Mouse (Mus musculus) forebrain, embryonic 14.5 days (tissue): ENCODE measurements around the gene Taf9b. TPM values are rescaled to one million over a fixed set of nuclear protein-coding genes. Genes with fewer than 3 reads are reported as not detected.

Source experiments
- ATAC-seq: fragments of 200-750 bp; cut with Nextera tagmentation; 2 replicates; pipeline ENCODE4 v1.8.0; 2017; ENCODE audit warnings: mild to moderate bottlenecking, moderate library complexity
- DNase-seq: peaks from one replicate; pipeline ENCODE4 v3.0.0-alpha.2; 2015; ENCODE audit warnings: low spot score
- H3K27ac ChIP-seq: fragments of 300-500 bp; sonication (generic); 2 replicates; pipeline ENCODE4 v1.5.1; 2014; ENCODE audit warnings: low read depth, mild to moderate bottlenecking, control low read depth, low read length, moderate library complexity
- H3K27me3 ChIP-seq: fragments of 300-500 bp; sonication (generic); replicated peaks from 2 replicates; pipeline ENCODE4 v1.6.1; 2014; ENCODE audit warnings: low read length, control low read depth, mixed read lengths; ENCODE audit not compliant: control insufficient read depth, insufficient read depth
- H3K36me3 ChIP-seq: fragments of 300-500 bp; sonication (generic); 2 replicates; pipeline ENCODE4 v1.6.1; 2014; ENCODE audit warnings: low read length, control low read depth; ENCODE audit not compliant: control insufficient read depth, insufficient read depth
- H3K4me1 ChIP-seq: fragments of 300-500 bp; sonication (generic); 2 replicates; pipeline ENCODE4 v1.6.1; 2014; ENCODE audit warnings: antibody characterized with exemption, low read length, control low read depth; ENCODE audit not compliant: control insufficient read depth, insufficient read depth
- H3K4me2 ChIP-seq: fragments of 300-500 bp; sonication (generic); 2 replicates; pipeline ENCODE4 v1.6.1; 2014; ENCODE audit warnings: mild to moderate bottlenecking, control low read depth, low read length
- H3K4me3 ChIP-seq: fragments of 300-500 bp; sonication (generic); 2 replicates; pipeline ENCODE4 v1.5.1; 2014; ENCODE audit warnings: low read depth, low read length, control low read depth
- H3K9ac ChIP-seq: fragments of 300-500 bp; sonication (generic); 2 replicates; pipeline ENCODE4 v1.6.1; 2014; ENCODE audit warnings: mild to moderate bottlenecking, low read length, control low read depth, moderate library complexity
- H3K9me3 ChIP-seq: fragments of 300-500 bp; sonication (generic); replicated peaks from 2 replicates; pipeline ENCODE4 v1.6.1; 2016; ENCODE audit warnings: low read length, control low read depth, mixed read lengths; ENCODE audit not compliant: control insufficient read depth
- WGBS: fragments of 180-500 bp; shearing (Covaris S2); extraction: QIAGEN DNeasy Blood & Tissue Kit; methylation state at CpG from one replicate; pipeline ENCODE4 v1.1.7; 2014; 5-methylcytosine and 5-hydroxymethylcytosine counted together
- polyA plus RNA-seq: library from polyadenylated mRNA; unstranded; fragments of >200 nt; fragmentation: Nextera tagmentation; extraction: Ambion mirVana; gene quantifications from 2 replicates; pipeline ENCODE4 v1.2.1, GENCODE M21; 2014

Taf9b gene
- polyA plus RNA-seq, 1 experiment from 2014 or later, result 19.7 TPM

- DNase-seq (no peak), ATAC-seq (no peak)
- Histone ChIP-seq H3K4me2 (peak overlapping the region; percentile 63), H3K27ac (no peak overlapping the region), H3K36me3 (no peaks in the 10 kb centered on the region), H3K27me3 (no peaks in the 10 kb centered on the region), H3K9ac (peak overlapping the region; percentile 58), H3K9me3 (no peaks in the 10 kb centered on the region), H3K4me1 (peaks cover 9% of the 10 kb centered on the region; the same call in 1 of the 2 replicates), H3K4me3 (peak overlapping the region; percentile 39)
- WGBS, result 35% methylated on average over 12 of the region's 12 CpGs
These were observed 33.2 kb downstream of the Taf9b start for GRCm38 (mm10) chrX:106187737-106188136.

- no peaks in the 10 kb centered on the region for H3K9me3 ChIP-seq
- 28% methylated on average over 55 of the region's 55 CpGs for WGBS
- peaks cover 9% of the 10 kb centered on the region; the same call in 1 of the 2 replicates for H3K4me1 ChIP-seq
- peak; percentile 97 for DNase-seq
- no peaks in the 10 kb centered on the region for H3K27me3 ChIP-seq
- peak within 1 kb of the TSS; percentile 58 for H3K9ac ChIP-seq
- H3K4me2 ChIP-seq, result peak within 1 kb of the TSS; percentile 63
- peak within 1 kb of the TSS; percentile 39 for H3K4me3 ChIP-seq
- H3K27ac ChIP-seq, result peak within 1 kb of the TSS; percentile 87
- H3K36me3 ChIP-seq, result no peaks in the 10 kb centered on the region
- ATAC-seq, result peak; percentile 98
These were observed 34.0 kb downstream of the Taf9b start, which contains the start of gene Pgk1 for GRCm38 (mm10) chrX:106186713-106187649. Pgk1 (plus strand) TSS chrX:106187100.

GRCm38 (mm10) chrX:106185706-106186105, 35.3 kb downstream of the Taf9b start:
- H3K4me2 ChIP-seq, result 0 out of 2 replicates have a peak overlapping the region, but pooled peaks have one; percentile 2
- no peaks in the 10 kb centered on the region for H3K9me3 ChIP-seq
- no peaks in the 10 kb centered on the region for H3K36me3 ChIP-seq
- H3K4me3 ChIP-seq, result no peak overlapping the region
- H3K9ac ChIP-seq, result no peak overlapping the region
- WGBS, result 25% methylated on average over 5 of the region's 5 CpGs
- H3K4me1 ChIP-seq, result peaks cover 9% of the 10 kb centered on the region; the same call in 1 of the 2 replicates
- peak; percentile 54 for DNase-seq
- ATAC-seq, result no peak
- H3K27ac ChIP-seq, result peak overlapping the region; percentile 87
- H3K27me3 ChIP-seq, result no peaks in the 10 kb centered on the region

- Histone ChIP-seq H3K27ac (no peak overlapping the region), H3K9me3 (no peaks in the 10 kb centered on the region), H3K27me3 (no peaks in the 10 kb centered on the region), H3K36me3 (no peaks in the 10 kb centered on the region), H3K9ac (no peak overlapping the region), H3K4me2 (no peak overlapping the region), H3K4me3 (no peak overlapping the region), H3K4me1 (peaks cover 9% of the 10 kb centered on the region; the same call in 1 of the 2 replicates)
- ATAC-seq (no peak), DNase-seq (no peak)
- 34% methylated on average over 4 of the region's 4 CpGs for WGBS
These were observed 36.7 kb downstream of the Taf9b start for GRCm38 (mm10) chrX:106184279-106184678.

GRCm38 (mm10) chrX:106176331-106176730, 44.6 kb downstream of the Taf9b start:
- ATAC-seq (no peak), DNase-seq (no peak)
- H3K27me3 ChIP-seq, result no peaks in the 10 kb centered on the region
- no peak overlapping the region for H3K9ac ChIP-seq
- H3K4me3 ChIP-seq, result no peak overlapping the region
- no peak overlapping the region for H3K4me2 ChIP-seq
- no peaks in the 10 kb centered on the region for H3K36me3 ChIP-seq
- 58% methylated on average over 9 of the region's 9 CpGs for WGBS
- no peak overlapping the region for H3K27ac ChIP-seq
- H3K4me1 ChIP-seq, result no peaks in the 10 kb centered on the region
- H3K9me3 ChIP-seq, result no peaks in the 10 kb centered on the region

GRCm38 (mm10) chrX:106171853-106172154, 49.2 kb downstream of the Taf9b start:
- Histone ChIP-seq H3K4me3 (peak overlapping the region; percentile 23; the same call in 1 of the 2 replicates), H3K9ac (no peak overlapping the region; the same call in 1 of the 2 replicates), H3K36me3 (no peaks in the 10 kb centered on the region), H3K27ac (no peak overlapping the region), H3K4me1 (no peaks in the 10 kb centered on the region), H3K27me3 (no peaks in the 10 kb centered on the region), H3K9me3 (no peaks in the 10 kb centered on the region), H3K4me2 (peak overlapping the region; percentile 41)
- ATAC-seq (peak; percentile 24; the same call in 1 of the 2 replicates), DNase-seq (no peak)
- WGBS, result 78% methylated on average over 5 of the region's 6 CpGs

GRCm38 (mm10) chrX:106171106-106171852, 49.7 kb downstream of the Taf9b start:
- Histone ChIP-seq H3K4me2 (peak overlapping the region; percentile 41), H3K27me3 (no peaks in the 10 kb centered on the region), H3K4me1 (no peaks in the 10 kb centered on the region), H3K9ac (peak overlapping the region; percentile 41), H3K9me3 (no peaks in the 10 kb centered on the region), H3K4me3 (peak overlapping the region; percentile 23), H3K36me3 (no peaks in the 10 kb centered on the region), H3K27ac (no peak overlapping the region)
- 36% methylated on average over 18 of the region's 18 CpGs for WGBS
- DNase-seq (peak; percentile 88), ATAC-seq (peak; percentile 95)

- 88% methylated on average over 1 of the region's 1 CpGs for WGBS
- Histone ChIP-seq H3K4me1 (no peaks in the 10 kb centered on the region), H3K4me3 (no peak overlapping the region), H3K9ac (no peak overlapping the region), H3K36me3 (no peaks in the 10 kb centered on the region), H3K9me3 (no peaks in the 10 kb centered on the region), H3K27me3 (no peaks in the 10 kb centered on the region), H3K4me2 (no peak overlapping the region), H3K27ac (no peak overlapping the region)
- ATAC-seq (no peak), DNase-seq (no peak)
These were observed 55.9 kb downstream of the Taf9b start for GRCm38 (mm10) chrX:106165089-106165488.
